ENCODE assay signal across 34 mouse cellular contexts in genomic region chr12:79470113-79470512, GRCm38 (mm10).
"Had no signal": no experiment of that assay in that cellular context is flagged by ENCODE, and none has a peak within 500 bp of the region (broad histone marks: within the 10 kb centered on the region; RNA-seq: fewer than 3 reads in every experiment).

No protein-coding gene starts in this region.

- DNase-seq: heart, adult 18-20 months; heart, adult 2 months; heart, postnatal 10 days; heart, postnatal 14 days; heart, postnatal 36 days; heart, postnatal 4 days; kidney, adult 11 months; kidney, adult 18-20 months; kidney, adult 2 months; kidney, adult 8-10 months; kidney, adult 9 months; kidney, postnatal 10 days; kidney, postnatal 14 days; kidney, postnatal 25 days; kidney, postnatal 36 days; kidney, postnatal 4 days; layer of hippocampus, adult 9-11 months; layer of hippocampus, postnatal 36 days had no signal

- ATAC-seq: hindbrain, embryonic 16.5 days; hindbrain, postnatal 0 days; inflammation-experienced regulatory T-cells, adult 6 months had no signal

- H3K9me3 ChIP-seq: heart, embryonic 10.5 days; heart, embryonic 12.5 days; heart, embryonic 13.5 days; heart, embryonic 15.5 days; hindbrain, embryonic 10.5 days; hindbrain, embryonic 12.5 days; hindbrain, embryonic 13.5 days; hindbrain, embryonic 15.5 days; kidney, embryonic 15.5 days had no signal

- H3K4me2 ChIP-seq: heart, embryonic 11.5 days; heart, embryonic 12.5 days; heart, embryonic 13.5 days; heart, embryonic 15.5 days; hindbrain, embryonic 12.5 days; hindbrain, embryonic 13.5 days; hindbrain, embryonic 14.5 days; hindbrain, embryonic 15.5 days; kidney, embryonic 15.5 days had no signal

- H3K4me1 ChIP-seq: heart, embryonic 10.5 days; hindbrain, embryonic 10.5 days; hindbrain, embryonic 12.5 days; hindbrain, embryonic 13.5 days; hindbrain, embryonic 15.5 days had no signal

- H3K9ac ChIP-seq: heart, embryonic 12.5 days; heart, embryonic 13.5 days; heart, embryonic 15.5 days; hindbrain, embryonic 12.5 days; hindbrain, embryonic 13.5 days; hindbrain, embryonic 14.5 days; hindbrain, embryonic 15.5 days; kidney, embryonic 15.5 days had no signal

- H3K4me3 ChIP-seq: heart, adult 2 months; heart, embryonic 10.5 days; heart, embryonic 12.5 days; heart, embryonic 13.5 days; heart, embryonic 15.5 days; hindbrain, embryonic 10.5 days; hindbrain, embryonic 12.5 days; hindbrain, embryonic 13.5 days; hindbrain, embryonic 15.5 days; kidney, embryonic 15.5 days; layer of hippocampus, adult 2 months had no signal

- H3K36me3 ChIP-seq: heart, embryonic 10.5 days; heart, embryonic 12.5 days; heart, embryonic 13.5 days; heart, embryonic 15.5 days; hindbrain, embryonic 10.5 days; hindbrain, embryonic 12.5 days; hindbrain, embryonic 13.5 days; hindbrain, embryonic 15.5 days; kidney, embryonic 15.5 days had no signal

- H3K27me3 ChIP-seq: heart, embryonic 12.5 days; heart, embryonic 13.5 days; heart, embryonic 15.5 days; hindbrain, embryonic 12.5 days; hindbrain, embryonic 13.5 days; hindbrain, embryonic 15.5 days; kidney, embryonic 15.5 days had no signal

- H3K27ac ChIP-seq: heart, adult 2 months; heart, embryonic 10.5 days; heart, embryonic 13.5 days; heart, embryonic 15.5 days; hindbrain, embryonic 10.5 days; hindbrain, embryonic 12.5 days; hindbrain, embryonic 13.5 days; hindbrain, embryonic 14.5 days; hindbrain, embryonic 15.5 days; hindbrain, postnatal 0 days; kidney, embryonic 15.5 days; kidney, postnatal 0 days; layer of hippocampus, adult 2 months had no signal
